Mouse (Mus musculus): ENCODE results near the gene Gabbr2. TPM values are rescaled to one million over a fixed set of nuclear protein-coding genes. Genes with fewer than 3 reads are reported as not detected.

Gene Gabbr2
- polyA plus RNA-seq, 1 experiment from 2014 or later: 0.78 TPM

- H3K4me1 ChIP-seq (ENCODE audit: control insufficient read depth, insufficient read depth, low read length): no peaks in the 10 kb centered on the region
- no peak overlapping the region for H3K4me2 ChIP-seq (ENCODE audit: low read depth, low read length)
- H3K4me3 ChIP-seq (ENCODE audit: low read depth, low read length): no peak overlapping the region
- no peak for DNase-seq (ENCODE audit: low spot score)
- no peak for ATAC-seq (ENCODE audit: low read depth)
- H3K27me3 ChIP-seq (replicated peaks; ENCODE audit: control insufficient read depth, insufficient read depth, low read length): no peaks in the 10 kb centered on the region
- no peaks in the 10 kb centered on the region for H3K9me3 ChIP-seq (ENCODE audit: control insufficient read depth, low read length)
- H3K9ac ChIP-seq (ENCODE audit: low read depth, low read length): no peak overlapping the region
- no peak overlapping the region for H3K27ac ChIP-seq (replicated peaks; ENCODE audit: low read depth, low read length)
- 82% methylated on average over 6 of the region's 6 CpGs for WGBS
- H3K36me3 ChIP-seq (ENCODE audit: control insufficient read depth, insufficient read depth, low read length): no peaks in the 10 kb centered on the region
Observed at GRCm38 (mm10) chr4:46978371-46978770, 13.3 kb downstream of the Gabbr2 start.

- Histone ChIP-seq H3K9ac (ENCODE audit: low read depth, low read length) (no peak overlapping the region), H3K27ac (replicated peaks; ENCODE audit: low read depth, low read length) (no peak overlapping the region), H3K4me1 (ENCODE audit: control insufficient read depth, insufficient read depth, low read length) (no peaks in the 10 kb centered on the region), H3K27me3 (replicated peaks; ENCODE audit: control insufficient read depth, insufficient read depth, low read length) (no peaks in the 10 kb centered on the region), H3K36me3 (ENCODE audit: control insufficient read depth, insufficient read depth, low read length) (no peaks in the 10 kb centered on the region), H3K4me2 (ENCODE audit: low read depth, low read length) (no peak overlapping the region), H3K9me3 (ENCODE audit: control insufficient read depth, low read length) (no peaks in the 10 kb centered on the region), H3K4me3 (ENCODE audit: low read depth, low read length) (no peak overlapping the region)
- ATAC-seq (ENCODE audit: low read depth): no peak
- 86% methylated on average over 7 of the region's 7 CpGs for WGBS
- DNase-seq (ENCODE audit: low spot score): no peak
Observed at GRCm38 (mm10) chr4:46977161-46977560, 14.5 kb downstream of the Gabbr2 start.

- H3K9me3 ChIP-seq (ENCODE audit: control insufficient read depth, low read length): no peaks in the 10 kb centered on the region
- H3K9ac ChIP-seq (ENCODE audit: low read depth, low read length): no peak overlapping the region
- H3K27ac ChIP-seq (replicated peaks; ENCODE audit: low read depth, low read length): no peak overlapping the region
- no peak for DNase-seq (ENCODE audit: low spot score)
- H3K27me3 ChIP-seq (replicated peaks; ENCODE audit: control insufficient read depth, insufficient read depth, low read length): no peaks in the 10 kb centered on the region
- no peaks in the 10 kb centered on the region for H3K4me1 ChIP-seq (ENCODE audit: control insufficient read depth, insufficient read depth, low read length)
- no peaks in the 10 kb centered on the region for H3K36me3 ChIP-seq (ENCODE audit: control insufficient read depth, insufficient read depth, low read length)
- no peak overlapping the region for H3K4me2 ChIP-seq (ENCODE audit: low read depth, low read length)
- no peak overlapping the region for H3K4me3 ChIP-seq (ENCODE audit: low read depth, low read length)
- no peak for ATAC-seq (ENCODE audit: low read depth)
- 58% methylated on average over 10 of the region's 11 CpGs for WGBS
Observed at GRCm38 (mm10) chr4:46976671-46977071, 15.0 kb downstream of the Gabbr2 start.

GRCm38 (mm10) chr4:46973322-46973721, 18.4 kb downstream of the Gabbr2 start:
- no peak overlapping the region for H3K4me3 ChIP-seq (ENCODE audit: low read depth, low read length)
- WGBS: 70% methylated on average over 10 of the region's 10 CpGs
- no peaks in the 10 kb centered on the region for H3K36me3 ChIP-seq (ENCODE audit: control insufficient read depth, insufficient read depth, low read length)
- H3K27ac ChIP-seq (replicated peaks; ENCODE audit: low read depth, low read length): no peak overlapping the region
- no peaks in the 10 kb centered on the region for H3K4me1 ChIP-seq (ENCODE audit: control insufficient read depth, insufficient read depth, low read length)
- H3K9me3 ChIP-seq (ENCODE audit: control insufficient read depth, low read length): no peaks in the 10 kb centered on the region
- H3K27me3 ChIP-seq (replicated peaks; ENCODE audit: control insufficient read depth, insufficient read depth, low read length): no peaks in the 10 kb centered on the region
- H3K9ac ChIP-seq (ENCODE audit: low read depth, low read length): no peak overlapping the region
- ATAC-seq (ENCODE audit: low read depth) (no peak), DNase-seq (ENCODE audit: low spot score) (no peak)
- no peak overlapping the region for H3K4me2 ChIP-seq (ENCODE audit: low read depth, low read length)

- ATAC-seq (ENCODE audit: low read depth): no peak
- Histone ChIP-seq H3K27ac (replicated peaks; ENCODE audit: low read depth, low read length) (no peak overlapping the region), H3K4me2 (ENCODE audit: low read depth, low read length) (no peak overlapping the region), H3K36me3 (ENCODE audit: control insufficient read depth, insufficient read depth, low read length) (no peaks in the 10 kb centered on the region), H3K4me3 (ENCODE audit: low read depth, low read length) (no peak overlapping the region), H3K27me3 (replicated peaks; ENCODE audit: control insufficient read depth, insufficient read depth, low read length) (no peaks in the 10 kb centered on the region), H3K9ac (ENCODE audit: low read depth, low read length) (no peak overlapping the region), H3K9me3 (ENCODE audit: control insufficient read depth, low read length) (0 out of 2 replicates have a peak, but pooled peaks cover 4% of the 10 kb centered on the region), H3K4me1 (ENCODE audit: control insufficient read depth, insufficient read depth, low read length) (no peaks in the 10 kb centered on the region)
- WGBS: 89% methylated on average over 10 of the region's 10 CpGs
- no peak for DNase-seq (ENCODE audit: low spot score)
Observed at GRCm38 (mm10) chr4:46967981-46968380, 23.7 kb downstream of the Gabbr2 start.

GRCm38 (mm10) chr4:46966551-46966950, 25.1 kb downstream of the Gabbr2 start:
- Histone ChIP-seq H3K27me3 (replicated peaks; ENCODE audit: control insufficient read depth, insufficient read depth, low read length) (no peaks in the 10 kb centered on the region), H3K36me3 (ENCODE audit: control insufficient read depth, insufficient read depth, low read length) (no peaks in the 10 kb centered on the region), H3K9ac (ENCODE audit: low read depth, low read length) (no peak overlapping the region), H3K4me1 (ENCODE audit: control insufficient read depth, insufficient read depth, low read length) (no peaks in the 10 kb centered on the region), H3K9me3 (ENCODE audit: control insufficient read depth, low read length) (0 out of 2 replicates have a peak, but pooled peaks cover 4% of the 10 kb centered on the region), H3K27ac (replicated peaks; ENCODE audit: low read depth, low read length) (no peak overlapping the region), H3K4me3 (ENCODE audit: low read depth, low read length) (no peak overlapping the region), H3K4me2 (ENCODE audit: low read depth, low read length) (no peak overlapping the region)
- DNase-seq (ENCODE audit: low spot score) (peak; percentile 29), ATAC-seq (ENCODE audit: low read depth) (no peak)

GRCm38 (mm10) chr4:46961403-46961802, 30.3 kb downstream of the Gabbr2 start:
- 95% methylated on average over 2 of the region's 2 CpGs for WGBS

GRCm38 (mm10) chr4:46960208-46960607, 31.5 kb downstream of the Gabbr2 start:
- H3K27me3 ChIP-seq (replicated peaks; ENCODE audit: control insufficient read depth, insufficient read depth, low read length): no peaks in the 10 kb centered on the region

More at GRCm38 (mm10) chr4:46961403-46961802, 30.3 kb downstream of the Gabbr2 start:
- no peak for ATAC-seq (ENCODE audit: low read depth)
- Histone ChIP-seq H3K27ac (replicated peaks; ENCODE audit: low read depth, low read length) (no peak overlapping the region), H3K9me3 (ENCODE audit: control insufficient read depth, low read length) (0 out of 2 replicates have a peak, but pooled peaks cover 4% of the 10 kb centered on the region), H3K4me1 (ENCODE audit: control insufficient read depth, insufficient read depth, low read length) (no peaks in the 10 kb centered on the region), H3K27me3 (replicated peaks; ENCODE audit: control insufficient read depth, insufficient read depth, low read length) (no peaks in the 10 kb centered on the region), H3K4me2 (ENCODE audit: low read depth, low read length) (no peak overlapping the region), H3K4me3 (ENCODE audit: low read depth, low read length) (no peak overlapping the region), H3K36me3 (ENCODE audit: control insufficient read depth, insufficient read depth, low read length) (no peaks in the 10 kb centered on the region), H3K9ac (ENCODE audit: low read depth, low read length) (no peak overlapping the region)
- DNase-seq (ENCODE audit: low spot score): no peak

GRCm38 (mm10) chr4:46959776-46960175, 31.9 kb downstream of the Gabbr2 start:
- Histone ChIP-seq H3K4me3 (ENCODE audit: low read depth, low read length) (no peak overlapping the region), H3K36me3 (ENCODE audit: control insufficient read depth, insufficient read depth, low read length) (no peaks in the 10 kb centered on the region), H3K9me3 (ENCODE audit: control insufficient read depth, low read length) (no peaks in the 10 kb centered on the region), H3K27me3 (replicated peaks; ENCODE audit: control insufficient read depth, insufficient read depth, low read length) (no peaks in the 10 kb centered on the region), H3K9ac (ENCODE audit: low read depth, low read length) (no peak overlapping the region), H3K4me2 (ENCODE audit: low read depth, low read length) (no peak overlapping the region), H3K27ac (replicated peaks; ENCODE audit: low read depth, low read length) (no peak overlapping the region), H3K4me1 (ENCODE audit: control insufficient read depth, insufficient read depth, low read length) (no peaks in the 10 kb centered on the region)
- ATAC-seq (ENCODE audit: low read depth): no peak
- no peak for DNase-seq (ENCODE audit: low spot score)
- 92% methylated on average over 6 of the region's 6 CpGs for WGBS

More at GRCm38 (mm10) chr4:46960208-46960607, 31.5 kb downstream of the Gabbr2 start:
- 0 out of 2 replicates have a peak, but pooled peaks cover under 1% of the 10 kb centered on the region for H3K9me3 ChIP-seq (ENCODE audit: control insufficient read depth, low read length)
- H3K4me2 ChIP-seq (ENCODE audit: low read depth, low read length): no peak overlapping the region
- 84% methylated on average over 10 of the region's 10 CpGs for WGBS
- DNase-seq (ENCODE audit: low spot score) (no peak), ATAC-seq (ENCODE audit: low read depth) (no peak)
- H3K4me1 ChIP-seq (ENCODE audit: control insufficient read depth, insufficient read depth, low read length): no peaks in the 10 kb centered on the region
- no peak overlapping the region for H3K9ac ChIP-seq (ENCODE audit: low read depth, low read length)
- H3K36me3 ChIP-seq (ENCODE audit: control insufficient read depth, insufficient read depth, low read length): no peaks in the 10 kb centered on the region
- no peak overlapping the region for H3K4me3 ChIP-seq (ENCODE audit: low read depth, low read length)
- H3K27ac ChIP-seq (replicated peaks; ENCODE audit: low read depth, low read length): no peak overlapping the region
